Mouse (Mus musculus): ENCODE data around the gene Ptgfr. TPM values are rescaled to one million over a fixed set of nuclear protein-coding genes. Genes with fewer than 3 reads are reported as not detected.

Ptgfr gene
- 0.72 and 2.8 TPM in 2 replicates for total RNA-seq (2014; rRNA removed)
- polyA plus RNA-seq (2015; fragmentation: Nextera tagmentation; extraction: Ambion mirVana) = 1.1 and 1.7 TPM in 2 replicates

DNA sequence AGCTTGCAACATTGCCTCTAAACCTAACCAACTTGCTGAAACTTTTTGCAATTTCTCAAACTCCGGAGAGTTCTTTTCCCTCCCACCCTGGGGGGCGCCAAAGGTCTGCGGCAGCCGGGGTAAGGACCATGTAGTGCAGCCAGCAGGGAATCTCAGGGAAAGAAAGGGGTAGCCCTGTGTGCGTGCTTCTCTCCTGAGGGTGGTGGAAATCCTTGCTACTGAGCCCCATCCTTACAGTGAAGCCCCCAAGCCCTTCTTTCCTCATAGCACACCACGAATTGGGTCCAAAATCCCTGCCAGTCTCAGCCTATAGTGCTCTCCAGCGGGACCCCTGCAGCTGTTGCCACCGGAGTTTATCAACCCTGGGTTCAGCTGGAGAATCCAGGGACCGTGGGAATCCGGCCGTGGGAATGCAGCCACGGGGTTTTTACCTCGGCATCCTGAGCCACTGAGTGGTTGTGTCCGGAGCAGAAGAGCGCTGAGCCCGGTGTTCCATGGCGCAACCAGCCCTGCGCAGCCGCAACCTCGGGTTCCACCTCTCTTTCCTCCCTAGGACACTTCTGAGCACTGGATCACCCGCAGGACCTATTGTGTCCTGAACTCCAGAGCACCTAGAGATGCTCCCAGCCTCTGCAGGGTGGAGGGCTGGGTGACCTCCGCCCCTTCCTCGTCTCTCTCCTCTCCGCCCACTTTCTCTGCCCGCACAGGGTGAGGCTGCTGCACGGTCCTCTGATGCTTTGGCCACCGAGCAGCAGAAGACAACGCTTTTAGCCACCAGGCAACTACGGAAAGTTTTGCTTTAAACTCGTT is at the start of gene Ptgfr:
Gene Ptgfr (minus strand): TSS at position 760 of the 810 bp plus-strand sequence.
- TF ChIP-seq CTCF (IDR thresholded peaks at IDR 0.05; ENCODE audit: low read depth) = peak; percentile 64
- peak; percentile 47 for DNase-seq (ENCODE audit: low spot score)
- no peaks in the 10 kb centered on the region for H3K36me3 ChIP-seq (ENCODE audit: insufficient read depth, low read length)
- H3K4me2 ChIP-seq (ENCODE audit: low read depth, low read length) = peak within 1 kb of the TSS; percentile 98
- 0 out of 2 replicates have a peak, but pooled peaks cover 8% of the 10 kb centered on the region for H3K4me1 ChIP-seq (ENCODE audit: insufficient read depth, low read length)
- WGBS = under 1% methylated on average over 30 of the region's 30 CpGs
- H3K27me3 ChIP-seq (ENCODE audit: insufficient read depth, low read length) = no peaks in the 10 kb centered on the region
- ATAC-seq = peak; percentile 81
- no peak within 1 kb of the TSS for H3K27ac ChIP-seq
- H3K4me3 ChIP-seq (ENCODE audit: low read length) = peak within 1 kb of the TSS; percentile 51
- H3K9me3 ChIP-seq (ENCODE audit: low read length) = no peaks in the 10 kb centered on the region
- H3K9ac ChIP-seq (replicated peaks; ENCODE audit: low read length) = peak within 1 kb of the TSS; percentile 46

DNA sequence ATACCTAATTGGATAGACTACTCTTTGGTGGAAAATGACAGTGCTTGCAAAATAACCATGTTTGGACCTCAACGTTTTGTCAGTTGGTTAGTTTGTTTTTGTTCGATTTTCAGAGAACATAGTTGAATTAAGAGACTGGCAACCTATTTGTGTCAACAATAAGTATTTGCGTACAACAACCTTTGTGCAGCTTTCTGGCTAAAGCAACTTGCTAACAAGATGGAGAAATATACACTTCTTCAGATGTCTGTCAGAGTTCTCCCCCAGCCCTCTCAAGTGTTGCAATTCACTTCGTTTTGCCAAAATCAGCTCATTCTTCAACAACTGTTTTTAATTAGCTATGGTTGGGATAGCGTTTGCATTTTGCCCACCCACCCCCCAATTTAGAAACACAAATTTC is 46.5 kb upstream of the Ptgfr start:
- no peaks in the 10 kb centered on the region for H3K4me1 ChIP-seq (ENCODE audit: insufficient read depth, low read length)
- no peak for TF ChIP-seq CTCF (IDR thresholded peaks at IDR 0.05; ENCODE audit: low read depth)
- no peak overlapping the region for H3K9ac ChIP-seq (replicated peaks; ENCODE audit: low read length)
- no peak overlapping the region for H3K27ac ChIP-seq
- H3K9me3 ChIP-seq (ENCODE audit: low read length) = no peaks in the 10 kb centered on the region
- no peak for DNase-seq (ENCODE audit: low spot score)
- no peak overlapping the region for H3K4me2 ChIP-seq (ENCODE audit: low read depth, low read length)
- 75% methylated on average over 5 of the region's 5 CpGs for WGBS
- no peak for ATAC-seq
- H3K36me3 ChIP-seq (ENCODE audit: insufficient read depth, low read length) = no peaks in the 10 kb centered on the region
- H3K4me3 ChIP-seq (ENCODE audit: low read length) = no peak overlapping the region
- H3K27me3 ChIP-seq (ENCODE audit: insufficient read depth, low read length) = no peaks in the 10 kb centered on the region

DNA sequence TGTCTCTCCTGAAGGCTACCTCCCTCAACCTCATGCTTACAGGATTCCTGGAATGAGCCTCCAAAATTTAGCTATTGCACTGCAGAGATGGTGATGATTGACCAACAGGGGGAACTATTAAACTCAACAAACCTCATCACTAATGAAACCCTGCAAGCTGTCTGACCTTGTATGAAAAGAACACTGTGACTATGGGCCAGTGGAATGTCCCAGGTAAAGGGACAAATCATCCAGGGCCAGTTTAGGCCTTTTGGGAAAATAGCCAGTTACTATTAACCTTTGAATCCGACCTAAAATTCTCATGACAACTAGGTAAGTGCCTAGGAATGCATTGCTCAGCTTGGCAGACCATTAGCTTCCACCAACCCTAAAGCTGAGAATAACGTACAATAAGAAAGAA is 42.6 kb upstream of the Ptgfr start:
- no peak for TF ChIP-seq CTCF (IDR thresholded peaks at IDR 0.05; ENCODE audit: low read depth)
- Histone ChIP-seq H3K9ac (replicated peaks; ENCODE audit: low read length) (no peak overlapping the region), H3K27me3 (ENCODE audit: insufficient read depth, low read length) (no peaks in the 10 kb centered on the region), H3K4me2 (ENCODE audit: low read depth, low read length) (no peak overlapping the region), H3K36me3 (ENCODE audit: insufficient read depth, low read length) (no peaks in the 10 kb centered on the region), H3K9me3 (ENCODE audit: low read length) (no peaks in the 10 kb centered on the region), H3K27ac (no peak overlapping the region), H3K4me3 (ENCODE audit: low read length) (no peak overlapping the region), H3K4me1 (ENCODE audit: insufficient read depth, low read length) (no peaks in the 10 kb centered on the region)
- DNase-seq (ENCODE audit: low spot score) (no peak), ATAC-seq (no peak)
- WGBS = 80% methylated on average over 2 of the region's 2 CpGs

DNA sequence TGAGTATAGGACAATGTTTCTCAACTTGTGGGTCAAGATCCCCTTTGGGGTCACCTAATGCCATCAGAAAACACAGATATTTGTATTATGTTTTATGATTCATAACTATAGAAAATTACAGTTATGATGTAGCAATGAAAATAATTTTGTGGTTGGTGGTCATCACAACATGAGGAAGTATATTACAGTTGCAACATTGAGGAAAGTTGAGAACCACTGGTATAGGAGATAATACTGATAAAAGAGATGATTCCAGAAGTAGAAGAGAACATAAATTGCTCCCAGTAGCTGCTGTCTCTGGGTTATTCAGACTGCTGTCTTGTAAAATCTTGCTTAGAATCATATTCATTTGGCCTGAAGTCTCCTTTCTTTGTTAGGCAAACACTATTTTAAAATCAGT is 31.5 kb upstream of the Ptgfr start:
- ATAC-seq = no peak
- Histone ChIP-seq H3K4me1 (ENCODE audit: insufficient read depth, low read length) (no peaks in the 10 kb centered on the region), H3K4me3 (ENCODE audit: low read length) (no peak overlapping the region)

DNA sequence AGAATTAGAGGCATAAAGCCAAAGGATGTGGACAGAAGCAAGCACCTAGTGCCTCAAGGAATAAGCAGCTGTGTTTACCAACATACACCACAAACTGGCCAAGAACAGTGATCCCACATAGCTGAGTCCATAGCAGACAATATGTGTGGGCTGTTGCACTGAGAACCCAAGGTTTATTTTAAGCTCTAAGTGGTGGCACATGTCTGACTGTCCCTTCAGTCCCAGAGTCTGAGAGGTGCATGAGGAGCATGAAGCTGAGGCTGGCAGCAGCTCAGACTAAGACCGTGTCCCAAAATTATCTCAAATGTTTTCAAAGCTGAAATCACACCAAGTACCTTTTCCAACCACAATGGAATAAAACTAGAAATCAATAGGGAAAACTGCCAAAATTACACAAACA is 13.9 kb upstream of the Ptgfr start:
- WGBS = 97% methylated on average over 1 of the region's 1 CpGs
- ATAC-seq (no peak), DNase-seq (ENCODE audit: low spot score) (no peak)
- no peak overlapping the region for H3K4me2 ChIP-seq (ENCODE audit: low read depth, low read length)
- H3K9me3 ChIP-seq (ENCODE audit: low read length) = no peaks in the 10 kb centered on the region
- H3K4me1 ChIP-seq (ENCODE audit: insufficient read depth, low read length) = no peaks in the 10 kb centered on the region
- H3K9ac ChIP-seq (replicated peaks; ENCODE audit: low read length) = no peak overlapping the region
- no peak overlapping the region for H3K4me3 ChIP-seq (ENCODE audit: low read length)
- H3K36me3 ChIP-seq (ENCODE audit: insufficient read depth, low read length) = no peaks in the 10 kb centered on the region
- no peak for TF ChIP-seq CTCF (IDR thresholded peaks at IDR 0.05; ENCODE audit: low read depth)
- H3K27me3 ChIP-seq (ENCODE audit: insufficient read depth, low read length) = no peaks in the 10 kb centered on the region
- H3K27ac ChIP-seq = no peak overlapping the region

More for the DNA sequence above, 31.5 kb upstream of the Ptgfr start:
- no peak overlapping the region for H3K4me2 ChIP-seq (ENCODE audit: low read depth, low read length)
- no peaks in the 10 kb centered on the region for H3K9me3 ChIP-seq (ENCODE audit: low read length)
- H3K27ac ChIP-seq = no peak overlapping the region
- H3K27me3 ChIP-seq (ENCODE audit: insufficient read depth, low read length) = no peaks in the 10 kb centered on the region
- no peak for TF ChIP-seq CTCF (IDR thresholded peaks at IDR 0.05; ENCODE audit: low read depth)
- H3K9ac ChIP-seq (replicated peaks; ENCODE audit: low read length) = no peak overlapping the region
- H3K36me3 ChIP-seq (ENCODE audit: insufficient read depth, low read length) = no peaks in the 10 kb centered on the region
- no peak for DNase-seq (ENCODE audit: low spot score)

DNA sequence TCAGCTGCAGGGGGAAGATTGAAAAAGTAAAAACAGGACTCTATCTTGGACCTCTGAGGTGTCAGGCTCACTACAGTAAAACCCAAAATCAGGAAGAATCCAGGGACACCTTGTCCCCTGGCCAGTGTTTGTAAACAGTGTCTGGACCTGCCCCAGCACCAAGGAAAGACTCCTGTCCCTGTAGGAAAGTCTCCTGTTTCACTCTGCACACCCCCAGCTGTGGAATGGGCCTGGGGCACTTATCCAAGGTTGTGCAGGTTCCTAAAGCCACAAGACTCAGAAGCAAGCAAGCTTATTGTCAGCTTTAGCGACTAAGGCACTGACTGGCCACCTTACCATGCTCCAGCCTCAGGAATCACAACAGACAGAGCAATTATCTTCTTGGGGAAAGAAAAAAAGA is 13.2 kb upstream of the Ptgfr start:
- Histone ChIP-seq H3K36me3 (ENCODE audit: insufficient read depth, low read length) (no peaks in the 10 kb centered on the region), H3K9ac (replicated peaks; ENCODE audit: low read length) (no peak overlapping the region), H3K27me3 (ENCODE audit: insufficient read depth, low read length) (no peaks in the 10 kb centered on the region), H3K4me3 (ENCODE audit: low read length) (no peak overlapping the region), H3K4me1 (ENCODE audit: insufficient read depth, low read length) (no peaks in the 10 kb centered on the region), H3K4me2 (ENCODE audit: low read depth, low read length) (no peak overlapping the region), H3K27ac (no peak overlapping the region), H3K9me3 (ENCODE audit: low read length) (no peaks in the 10 kb centered on the region)
- DNase-seq (ENCODE audit: low spot score) (no peak), ATAC-seq (no peak)
- no peak for TF ChIP-seq CTCF (IDR thresholded peaks at IDR 0.05; ENCODE audit: low read depth)
- WGBS = 80% methylated on average over 1 of the region's 1 CpGs

- Histone ChIP-seq H3K9ac (replicated peaks; ENCODE audit: low read length) (no peak overlapping the region), H3K4me1 (ENCODE audit: insufficient read depth, low read length) (no peaks in the 10 kb centered on the region), H3K4me2 (ENCODE audit: low read depth, low read length) (no peak overlapping the region), H3K27ac (no peak overlapping the region), H3K9me3 (ENCODE audit: low read length) (no peaks in the 10 kb centered on the region), H3K36me3 (ENCODE audit: insufficient read depth, low read length) (no peaks in the 10 kb centered on the region), H3K4me3 (ENCODE audit: low read length) (no peak overlapping the region), H3K27me3 (ENCODE audit: insufficient read depth, low read length) (no peaks in the 10 kb centered on the region)
- WGBS = 93% methylated on average over 7 of the region's 7 CpGs
- TF ChIP-seq CTCF (IDR thresholded peaks at IDR 0.05; ENCODE audit: low read depth) = no peak
- ATAC-seq (no peak), DNase-seq (ENCODE audit: low spot score) (no peak)
These were observed 8.9 kb upstream of the Ptgfr start for GRCm38 (mm10) chr3:151846292-151846691.

Data from hindbrain, postnatal 0 days (tissue).